Mouse (Mus musculus): ENCODE measurements around the gene Slc15a3.

Gene Slc15a3

DNA sequence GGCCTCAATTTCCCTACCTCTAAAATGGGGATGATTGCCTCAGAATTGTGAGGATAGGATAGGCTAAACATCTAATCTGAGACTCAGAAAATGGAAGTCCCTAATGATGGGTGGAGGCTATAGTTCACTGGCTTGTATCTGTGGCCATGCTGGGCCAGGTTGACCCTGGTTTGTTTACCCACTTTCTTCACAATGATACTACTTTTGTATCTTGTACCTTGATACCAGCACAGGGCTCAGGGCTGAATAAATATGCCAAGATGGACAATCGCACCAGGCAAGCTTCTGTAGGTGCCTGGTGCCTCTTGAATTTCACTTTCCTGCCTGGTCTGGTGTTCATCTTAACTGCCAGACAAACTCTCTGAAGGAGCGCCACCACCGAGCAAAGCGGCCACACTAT, 17.0 kb upstream of the Slc15a3 start:
- no peak for DNase-seq (ENCODE audit: low read depth)

GRCm38 (mm10) chr19:10824061-10824460, 15.5 kb upstream of the Slc15a3 start:
- no peak for DNase-seq (ENCODE audit: low read depth)

DNA sequence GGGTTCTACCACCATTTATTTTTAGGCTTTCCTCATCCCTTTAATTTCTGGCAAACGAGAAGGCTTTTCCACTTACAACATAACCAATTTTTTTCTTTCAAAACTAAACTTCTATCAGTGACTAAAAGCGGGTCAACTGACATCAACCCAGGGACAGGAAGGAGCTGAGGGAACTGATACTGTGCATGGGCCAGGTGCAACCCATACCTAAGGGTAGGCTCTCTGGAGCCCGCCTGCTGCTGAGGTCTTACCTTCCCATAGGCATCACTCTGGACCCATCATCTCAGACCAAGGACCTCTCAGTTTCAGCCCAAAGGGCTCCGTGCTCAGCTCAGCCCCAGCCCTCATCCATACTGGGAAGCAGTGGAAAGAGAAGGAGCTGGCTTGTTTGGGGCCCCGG, 11.2 kb upstream of the Slc15a3 start:
- DNase-seq (ENCODE audit: low read depth): no peak

- DNase-seq (ENCODE audit: low read depth): no peak
Measured at GRCm38 (mm10) chr19:10829436-10830175, 9.9 kb upstream of the Slc15a3 start, which contains the start of gene Cd6. Cd6 (minus strand) TSS chr19:10830058.

GRCm38 (mm10) chr19:10831424-10831823, 8.1 kb upstream of the Slc15a3 start:
- DNase-seq (ENCODE audit: low read depth): peak; percentile 76

- no peak for DNase-seq (ENCODE audit: low read depth)
Measured at GRCm38 (mm10) chr19:10832030-10832429, 7.5 kb upstream of the Slc15a3 start.

GRCm38 (mm10) chr19:10833611-10834010, 5.9 kb upstream of the Slc15a3 start:
- DNase-seq (ENCODE audit: low read depth): peak; percentile 87

- DNase-seq (ENCODE audit: low read depth): no peak
Measured at GRCm38 (mm10) chr19:10835671-10836070, 3.9 kb upstream of the Slc15a3 start.

GRCm38 (mm10) chr19:10841721-10842626, 2.4 kb downstream of the Slc15a3 start:
- no peak for DNase-seq (ENCODE audit: low read depth)

DNA sequence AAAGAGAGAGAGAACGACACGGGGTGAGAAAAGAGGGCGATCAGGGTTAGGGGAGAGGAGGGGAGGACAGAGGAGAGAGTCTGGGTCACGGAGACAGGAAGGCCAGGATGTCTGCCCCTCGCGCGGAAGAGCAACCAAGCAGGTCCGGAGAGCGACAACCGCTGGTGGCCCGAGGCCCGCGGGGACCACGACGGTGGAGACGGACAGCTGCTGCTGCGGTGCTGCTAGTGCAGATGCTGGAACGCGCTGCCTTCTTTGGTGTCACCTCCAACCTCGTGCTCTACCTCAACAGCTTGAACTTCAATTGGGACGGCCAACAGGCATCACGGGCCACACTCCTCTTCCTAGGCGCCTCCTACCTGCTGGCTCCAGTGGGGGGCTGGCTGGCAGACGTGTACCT, 3.4 kb downstream of the Slc15a3 start:
- DNase-seq (ENCODE audit: low read depth): no peak

- DNase-seq (ENCODE audit: low read depth): no peak
Measured at GRCm38 (mm10) chr19:10844206-10844605, 4.7 kb downstream of the Slc15a3 start.

- no peak for DNase-seq (ENCODE audit: low read depth)
Measured at GRCm38 (mm10) chr19:10845454-10845853, 5.9 kb downstream of the Slc15a3 start.

- no peak for DNase-seq (ENCODE audit: low read depth)
Measured at GRCm38 (mm10) chr19:10846150-10846549, 6.6 kb downstream of the Slc15a3 start.

- peak; percentile 72 for DNase-seq (ENCODE audit: low read depth)
Measured at GRCm38 (mm10) chr19:10847311-10848087, 8.0 kb downstream of the Slc15a3 start.

DNA sequence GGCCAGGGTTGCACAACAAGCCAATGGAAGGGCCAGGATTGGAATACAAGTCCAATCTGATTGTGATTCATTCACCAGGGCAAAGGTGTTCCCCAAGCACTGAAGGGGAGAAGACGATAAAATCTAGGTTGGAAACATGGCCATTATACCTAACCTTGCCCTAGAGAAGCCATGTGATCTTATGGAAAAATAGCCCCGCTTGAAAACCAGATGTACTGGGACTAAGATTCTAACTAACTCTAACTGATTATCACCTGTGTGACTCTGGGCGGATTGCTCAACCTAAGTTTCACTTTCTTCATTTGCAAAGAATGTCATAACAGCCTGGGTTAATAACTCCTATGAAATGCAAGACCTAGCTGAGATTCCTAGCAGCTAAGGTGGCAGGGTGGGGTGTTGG, 15.9 kb downstream of the Slc15a3 start:
- DNase-seq (ENCODE audit: low read depth): no peak

- no peak for DNase-seq (ENCODE audit: low read depth)
Measured at GRCm38 (mm10) chr19:10856520-10856919, 17.0 kb downstream of the Slc15a3 start.

- no peak for DNase-seq (ENCODE audit: low read depth)
Measured at GRCm38 (mm10) chr19:10860072-10860497, 20.6 kb downstream of the Slc15a3 start.

DNA sequence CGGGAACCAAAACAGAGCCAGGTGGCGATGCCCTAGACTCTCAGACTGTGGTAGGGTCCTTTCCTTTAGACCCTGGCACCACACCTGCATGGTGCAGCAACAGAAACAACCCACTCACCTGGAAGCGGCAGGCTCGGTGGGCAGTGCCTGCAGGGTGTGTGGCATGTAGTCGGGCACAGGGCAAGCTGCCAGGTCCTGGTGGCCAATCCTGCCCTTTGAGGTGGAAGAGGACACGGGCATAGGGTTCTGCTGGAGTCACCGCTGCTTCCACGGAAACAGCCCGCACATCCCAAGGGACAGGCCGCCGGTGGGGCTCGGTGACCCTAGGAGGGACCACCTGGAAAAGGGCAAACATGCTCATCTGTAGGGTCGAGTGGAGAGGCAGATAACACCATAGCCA, 26.8 kb downstream of the Slc15a3 start:
- no peak for DNase-seq (ENCODE audit: low read depth)

DNA sequence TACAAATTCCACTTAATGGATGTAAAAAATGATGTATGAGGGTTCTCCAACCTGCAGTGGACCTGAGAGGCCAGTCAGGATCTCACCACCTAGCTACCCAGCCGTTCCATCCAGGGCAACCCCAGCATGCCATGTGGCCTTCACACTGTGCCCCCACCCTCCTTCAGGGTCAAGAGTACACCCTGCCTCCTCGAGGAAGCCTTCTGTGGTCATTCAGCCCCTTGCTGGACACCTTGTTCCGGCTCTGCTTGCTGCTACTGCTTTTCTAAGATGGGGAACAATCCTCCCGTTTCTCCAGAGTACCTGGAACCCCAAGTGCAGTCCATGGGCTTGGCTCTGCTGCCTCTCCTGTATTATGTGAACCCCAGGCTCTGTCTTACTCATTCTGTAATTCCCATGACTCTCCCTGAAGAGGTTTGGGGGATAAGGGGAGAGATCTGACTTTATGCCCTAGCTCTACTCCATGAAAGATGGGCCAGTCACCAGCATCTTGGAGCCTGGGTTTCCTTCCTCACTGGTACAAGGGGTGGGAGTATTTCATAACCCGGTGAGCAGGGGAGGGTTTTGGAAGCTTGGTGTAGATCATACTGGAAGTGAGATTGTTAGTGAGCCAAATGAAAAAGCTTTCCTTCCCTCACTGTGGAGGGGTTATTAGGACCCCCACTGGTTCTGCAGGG, 28.6 kb downstream of the Slc15a3 start:
- DNase-seq (ENCODE audit: low read depth): peak; percentile 19

DNA sequence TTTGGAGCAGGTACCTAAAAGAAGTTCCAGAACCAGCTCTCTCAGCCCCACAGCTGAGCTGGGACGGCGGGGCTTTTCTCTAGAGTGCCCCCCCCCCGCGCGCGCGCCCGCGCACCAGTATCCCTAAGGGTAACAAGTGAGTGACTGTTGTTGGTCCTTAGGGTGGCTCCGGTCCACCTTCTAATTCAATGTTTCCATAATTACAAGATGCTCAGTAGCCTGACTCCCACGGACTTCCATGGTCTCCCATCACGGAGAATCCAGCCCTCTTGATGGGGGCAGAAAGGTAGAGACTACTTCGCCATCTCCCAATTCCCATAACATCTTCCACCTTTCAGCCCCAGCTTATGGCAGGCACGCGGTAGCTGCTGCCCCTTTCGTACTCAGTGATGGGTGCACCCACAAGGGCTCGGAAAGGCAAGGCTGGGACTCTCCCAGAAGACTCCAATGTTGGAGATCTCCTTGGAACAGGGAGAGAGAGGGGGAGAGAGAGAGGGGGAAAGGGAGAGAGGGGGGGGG, 29.2 kb downstream of the Slc15a3 start:
- peak; percentile 28 for DNase-seq (ENCODE audit: low read depth)

DNA sequence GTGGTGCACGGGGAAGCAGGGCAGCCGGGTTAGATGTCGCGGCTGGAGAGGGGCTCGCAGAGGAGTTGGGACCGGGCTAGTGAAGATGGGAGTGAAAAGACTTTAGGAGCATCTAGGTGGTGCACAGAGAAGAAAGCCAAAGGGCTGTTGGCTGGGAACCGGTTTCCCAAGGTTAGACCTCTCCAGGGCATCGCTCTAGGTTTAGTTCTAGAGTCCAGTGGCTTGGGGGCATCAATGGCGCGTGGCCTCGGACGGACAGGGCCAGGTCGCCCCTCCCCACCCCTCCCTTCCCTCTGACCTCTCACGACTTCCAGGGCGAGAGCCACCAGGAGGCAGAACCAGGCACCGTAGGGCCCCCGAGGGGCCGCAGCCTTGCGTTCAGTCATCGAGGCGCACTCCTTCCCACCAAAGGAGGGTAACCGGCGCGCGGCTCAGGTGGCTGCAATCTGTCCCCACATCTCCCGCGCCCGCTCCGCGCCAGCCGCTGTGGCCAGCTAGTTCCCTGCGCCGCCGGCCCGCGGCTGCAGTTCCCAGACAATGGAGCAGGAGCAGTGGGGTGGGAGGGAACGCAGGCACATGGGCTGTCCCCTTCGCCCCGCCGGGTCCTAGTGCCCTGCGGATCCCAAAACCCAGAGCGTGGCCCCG, 29.8 kb downstream of the Slc15a3 start:
- peak; percentile 85 for DNase-seq (ENCODE audit: low read depth)

Measured in NIH3T3 (cell line).